Mouse (Mus musculus) embryo, embryonic 10 days (tissue): ENCODE results near the gene Arid1a.
A peak's percentile ranks its signal among the peaks of the same experiment; 100 is the strongest.

ENCODE experiments used
- DNase-seq: peaks from one replicate; pipeline ENCODE4 v3.0.0-alpha.2; 2015; ENCODE audit warnings: low spot score

Arid1a gene

GRCm38 (mm10) chr4:133756514-133757268 lies at the start of gene Arid1a:
Gene Arid1a (minus strand): TSS chr4:133756769.
- peak; percentile 97 for DNase-seq

DNA sequence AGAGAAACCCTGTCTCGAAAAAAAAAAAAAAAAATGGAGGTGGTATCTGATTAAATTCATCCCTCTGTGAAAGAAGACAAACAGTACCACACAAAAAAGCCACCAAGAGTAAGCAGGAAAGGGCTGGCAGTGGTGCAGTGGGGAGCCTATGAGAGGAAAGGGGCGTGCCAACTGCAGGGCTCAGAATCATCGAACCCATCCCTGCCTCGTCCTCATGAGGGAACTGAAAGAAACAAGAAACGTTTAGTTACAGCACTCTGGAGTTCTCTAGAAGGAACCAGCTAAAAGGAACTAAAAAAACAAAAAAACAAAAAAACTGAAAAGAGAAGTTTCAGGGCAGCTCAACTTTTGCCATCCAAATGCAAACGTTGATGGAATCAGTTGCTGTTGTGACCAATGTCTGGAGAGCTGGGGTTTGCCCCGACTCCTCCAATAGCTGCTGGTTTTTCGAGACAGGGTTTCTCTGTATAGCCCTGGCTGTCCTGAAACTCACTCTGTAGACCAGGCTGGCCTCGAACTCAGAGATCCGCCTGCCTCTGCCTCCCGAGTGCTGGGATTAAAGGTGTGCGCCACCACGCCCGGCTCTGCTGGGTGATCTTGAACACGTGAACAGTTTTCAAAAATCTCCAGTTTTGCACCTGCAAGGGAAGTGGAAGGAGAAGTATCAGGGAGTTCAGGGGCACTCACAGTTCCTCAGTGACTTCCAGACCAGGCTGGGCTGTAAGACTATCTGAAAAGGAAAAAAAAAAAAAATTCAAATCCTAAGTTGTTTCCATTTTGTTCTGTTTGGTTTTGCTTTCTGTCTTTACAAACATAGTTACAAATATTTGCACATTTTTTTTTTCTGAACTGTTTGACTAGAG lies 48.1 kb upstream of the Arid1a start:
- no peak for DNase-seq

DNA sequence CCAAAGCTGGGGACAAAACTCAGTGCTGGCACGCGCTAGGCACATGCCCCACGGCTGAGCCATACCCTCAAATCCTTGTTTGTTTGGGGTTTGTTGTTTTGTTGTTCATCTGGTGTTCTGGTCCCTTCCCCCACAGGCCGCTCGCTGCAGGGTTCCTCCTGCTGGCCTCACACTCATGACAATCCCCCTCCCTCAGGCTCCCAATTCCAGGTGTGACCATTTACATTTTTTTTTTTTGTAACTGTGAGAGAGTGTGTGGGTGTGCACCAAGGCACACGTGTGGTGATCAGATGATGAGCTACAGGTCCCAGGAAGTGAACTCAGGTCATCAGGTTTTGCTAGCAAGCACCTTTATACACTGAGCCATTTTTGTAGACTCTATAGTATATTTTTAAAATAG lies 44.0 kb upstream of the Arid1a start:
- no peak for DNase-seq

DNA sequence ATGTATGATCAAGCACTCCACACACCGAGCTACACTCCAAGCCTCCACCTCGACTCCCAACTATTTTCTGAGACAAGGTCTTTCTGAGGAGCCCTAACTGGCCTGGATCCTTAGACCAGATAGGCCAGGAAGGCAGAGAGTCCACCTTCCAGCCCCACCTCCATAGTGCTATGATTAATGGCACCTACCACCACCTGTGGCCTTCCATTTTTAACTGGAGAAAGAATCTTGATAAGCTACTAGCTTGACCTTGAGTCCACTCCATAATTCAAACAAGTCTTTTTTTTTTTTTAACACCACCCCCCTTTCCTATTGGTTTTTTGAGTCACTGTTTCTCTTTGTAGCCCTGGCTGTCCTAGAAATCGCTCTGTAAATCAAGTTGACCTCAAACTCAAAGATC lies 36.7 kb upstream of the Arid1a start:
- DNase-seq: no peak

DNA sequence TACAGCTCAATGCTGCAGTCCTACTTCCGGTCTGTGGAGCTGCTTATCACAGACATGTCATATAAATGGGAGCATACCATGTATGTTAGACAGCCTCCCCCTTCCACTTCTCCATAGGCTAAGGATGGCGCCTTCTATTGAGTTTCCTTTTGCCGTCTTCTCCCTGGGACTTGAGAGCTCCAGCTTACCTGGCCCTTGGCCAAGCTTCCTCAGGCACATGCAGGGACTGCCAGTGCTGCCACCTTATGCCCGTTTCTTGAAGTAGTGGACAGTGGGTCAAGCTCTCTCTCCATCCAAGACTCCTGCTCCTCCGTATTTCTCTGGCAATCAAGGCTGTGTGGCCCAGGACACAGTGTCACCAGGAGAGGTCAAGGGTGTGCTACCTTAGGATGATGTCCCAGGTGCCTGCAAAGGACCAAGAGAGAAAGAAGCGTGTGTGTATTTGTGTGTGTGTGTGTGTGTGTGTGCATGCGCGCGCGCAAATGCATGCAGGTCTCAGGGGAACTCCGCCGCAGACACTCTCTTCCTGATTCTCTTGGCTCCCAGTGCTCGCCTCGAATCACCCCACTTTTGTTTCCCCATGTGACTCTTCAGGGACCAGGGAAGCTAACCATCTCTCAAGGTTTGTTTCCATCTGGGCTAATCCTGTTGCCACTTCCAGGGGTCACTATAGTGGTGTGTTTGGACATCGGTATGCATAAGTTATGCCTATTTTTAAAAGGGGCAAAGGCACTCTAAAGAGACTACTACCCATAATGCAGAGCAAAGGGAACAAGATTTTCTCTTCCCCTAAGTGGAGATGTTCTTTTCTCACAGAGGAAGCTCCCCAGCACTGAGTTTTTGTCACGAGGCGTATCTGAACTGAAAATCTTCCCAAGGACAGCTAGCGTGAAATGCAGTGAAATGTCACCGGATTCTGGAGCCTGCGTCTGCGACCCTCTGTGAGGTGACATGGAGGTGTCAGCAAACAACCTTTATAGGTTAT lies 18.3 kb upstream of the Arid1a start:
- no peak for DNase-seq

GRCm38 (mm10) chr4:133769157-133769556 lies 12.6 kb upstream of the Arid1a start:
- no peak for DNase-seq

DNA sequence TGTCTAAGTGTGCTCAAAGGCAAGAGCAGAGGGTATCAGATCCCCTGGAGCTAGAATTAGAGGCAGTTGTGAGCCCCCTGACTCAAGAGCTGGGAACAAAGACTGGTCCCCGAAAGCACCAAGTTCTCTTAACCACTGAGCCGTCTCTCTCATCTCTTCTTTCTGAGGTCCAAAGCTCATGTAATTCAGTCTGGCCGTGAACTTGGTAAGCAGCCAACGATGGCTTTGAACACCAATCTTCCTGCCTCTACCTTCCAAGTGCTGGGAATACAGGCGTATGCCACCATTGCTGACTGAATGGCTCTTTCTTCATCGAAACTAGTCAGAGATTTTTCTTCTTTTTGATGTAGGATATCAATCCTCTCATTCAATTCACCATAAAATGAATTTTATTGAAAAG lies 6.5 kb upstream of the Arid1a start:
- DNase-seq: no peak

GRCm38 (mm10) chr4:133759659-133760058 lies 3.1 kb upstream of the Arid1a start:
- DNase-seq: no peak

DNA sequence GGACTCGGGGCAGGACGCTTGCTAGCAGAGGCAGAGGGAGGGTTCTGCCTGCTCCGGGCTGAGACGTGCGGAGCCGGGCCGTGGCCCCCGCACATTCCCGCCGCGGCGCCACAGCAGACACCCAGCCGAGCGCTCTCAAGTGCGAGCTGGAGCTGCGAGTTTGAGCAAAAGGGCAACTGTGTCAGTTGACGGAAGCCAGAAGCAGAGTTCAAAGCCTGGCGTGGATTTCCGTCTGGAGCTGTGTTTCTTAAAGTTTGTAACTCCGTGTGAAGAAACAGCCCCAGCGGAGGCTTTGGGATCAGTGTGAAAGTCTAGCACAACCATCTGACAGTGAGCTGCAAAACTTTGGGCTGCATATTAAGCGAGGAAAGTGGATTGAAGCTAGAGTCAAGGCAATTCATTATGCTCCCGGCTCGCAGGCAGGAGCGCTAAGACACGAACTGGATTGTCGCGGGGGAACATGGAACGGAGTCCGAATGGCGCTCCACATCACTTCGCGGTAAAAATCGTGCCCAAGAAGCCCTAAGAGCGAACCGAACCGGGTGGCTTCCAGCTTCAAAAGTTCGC lies 783 bp upstream of the Arid1a start:
- peak; percentile 96 for DNase-seq

GRCm38 (mm10) chr4:133755861-133756371 lies 653 bp downstream of the Arid1a start:
- DNase-seq: peak; percentile 75

DNA sequence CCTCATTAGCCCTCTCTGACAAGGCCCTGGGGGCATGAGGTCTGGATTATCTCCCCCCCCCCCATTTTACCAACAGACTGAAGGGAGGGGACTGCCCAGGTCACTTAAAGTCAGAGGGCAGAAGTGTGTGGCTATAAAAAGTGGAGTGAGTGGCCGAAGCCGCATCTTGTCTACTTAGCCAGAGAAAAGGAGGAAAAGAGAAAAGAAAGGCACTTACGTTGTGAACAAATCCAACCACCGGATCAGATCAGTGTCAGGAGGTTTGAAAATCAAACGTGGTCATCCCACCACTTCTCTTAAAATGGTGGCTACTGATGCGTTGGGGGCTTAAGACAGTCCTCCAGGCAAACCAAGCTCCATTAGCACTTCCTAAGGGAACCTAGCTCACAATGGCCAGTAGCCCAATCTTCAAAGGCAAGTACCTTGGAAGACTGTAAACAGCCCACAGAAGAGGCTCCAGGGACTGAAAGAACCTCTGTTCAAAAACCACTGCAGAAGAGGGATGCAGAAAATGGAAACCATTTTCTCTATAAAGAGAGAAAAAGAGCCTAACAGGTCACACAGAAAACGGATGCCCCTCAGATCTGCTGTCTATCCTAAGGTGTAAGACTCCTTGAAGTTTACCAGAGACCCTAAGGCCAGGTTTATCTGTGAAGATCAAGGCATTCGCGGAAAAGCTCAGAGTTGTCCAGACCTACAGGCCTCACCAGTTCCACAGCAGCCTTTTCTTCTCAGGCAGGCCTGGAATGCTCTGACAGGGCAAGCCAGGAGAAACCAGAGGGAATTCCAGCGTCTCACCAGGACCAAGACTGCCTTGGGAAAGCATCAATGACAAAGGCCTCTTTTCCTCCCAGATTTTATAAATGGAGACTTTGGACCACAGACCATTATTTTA lies 1.5 kb downstream of the Arid1a start:
- DNase-seq: peak; percentile 44

DNA sequence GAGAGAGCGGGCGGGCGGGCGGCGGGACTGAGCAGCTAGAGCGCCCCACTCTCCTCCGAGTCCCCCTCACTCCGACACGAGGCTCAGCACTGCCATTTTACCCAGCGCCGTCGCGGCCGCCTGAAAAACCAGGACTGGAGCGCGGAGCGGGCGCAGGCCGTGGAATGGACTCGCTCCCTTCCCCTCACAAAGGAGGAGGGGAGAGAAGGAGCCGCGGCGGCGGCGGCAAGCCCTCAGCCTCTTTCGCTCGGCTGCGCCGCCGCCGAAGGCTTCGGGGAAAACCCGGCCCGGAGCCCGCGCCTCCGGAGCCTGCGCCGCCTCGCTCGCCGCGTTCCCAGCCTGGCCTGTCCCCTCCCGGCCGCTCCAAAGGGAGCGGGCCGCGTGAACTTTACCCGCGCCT lies 2.3 kb downstream of the Arid1a start:
- DNase-seq: peak; percentile 94

GRCm38 (mm10) chr4:133753375-133754190 lies 3.0 kb downstream of the Arid1a start:
- DNase-seq: peak; percentile 76

DNA sequence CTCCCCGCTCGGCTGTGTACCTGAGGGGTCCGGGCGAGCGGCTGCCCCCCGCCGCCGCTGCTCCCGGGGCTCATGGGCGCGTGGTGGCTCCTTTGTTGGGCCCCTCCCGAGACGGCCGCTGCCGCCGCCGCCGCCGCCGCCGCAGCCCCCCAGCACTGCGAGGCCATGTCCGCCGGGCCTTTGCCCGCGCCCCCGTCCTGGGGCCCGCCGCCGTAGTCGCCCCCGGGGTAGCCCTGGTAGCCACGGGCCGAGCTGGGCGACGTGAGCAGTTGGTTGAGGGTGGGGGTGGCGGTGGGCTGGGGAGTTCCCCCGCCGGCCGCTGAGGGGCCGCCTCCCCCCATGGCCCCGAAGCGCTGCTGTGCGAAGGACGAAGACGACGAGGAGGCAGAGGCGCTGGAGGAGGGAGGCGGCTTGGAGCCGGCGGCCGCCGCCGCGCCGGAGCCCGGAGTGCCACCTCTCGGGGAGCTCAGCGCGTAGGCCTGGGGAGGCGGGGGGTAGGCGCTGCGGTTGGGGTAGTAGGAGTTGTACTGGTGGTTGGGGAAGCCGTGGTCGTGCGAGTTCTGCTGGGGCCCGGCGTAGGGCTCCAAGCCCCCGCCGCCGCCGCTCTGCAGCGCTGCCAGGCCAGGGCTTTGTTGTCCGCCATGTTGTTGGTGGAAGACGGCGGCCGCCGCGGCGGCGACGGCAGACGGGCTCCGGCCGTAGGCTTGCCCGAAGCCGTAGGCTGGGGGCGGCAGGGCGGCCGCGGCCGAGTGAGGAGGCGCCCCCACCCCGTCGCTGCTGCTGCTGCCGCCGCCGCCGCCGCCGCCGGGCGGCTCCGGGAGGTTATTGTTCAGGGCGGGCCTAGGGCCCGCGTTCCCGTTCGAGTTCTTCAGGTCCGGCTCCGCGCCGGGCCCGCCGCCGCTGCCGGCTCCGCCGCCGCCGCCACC lies 3.9 kb downstream of the Arid1a start:
- no peak for DNase-seq

GRCm38 (mm10) chr4:133751521-133752448 lies 4.8 kb downstream of the Arid1a start:
- peak; percentile 74 for DNase-seq

GRCm38 (mm10) chr4:133750184-133750775 lies 6.3 kb downstream of the Arid1a start:
- no peak for DNase-seq

DNA sequence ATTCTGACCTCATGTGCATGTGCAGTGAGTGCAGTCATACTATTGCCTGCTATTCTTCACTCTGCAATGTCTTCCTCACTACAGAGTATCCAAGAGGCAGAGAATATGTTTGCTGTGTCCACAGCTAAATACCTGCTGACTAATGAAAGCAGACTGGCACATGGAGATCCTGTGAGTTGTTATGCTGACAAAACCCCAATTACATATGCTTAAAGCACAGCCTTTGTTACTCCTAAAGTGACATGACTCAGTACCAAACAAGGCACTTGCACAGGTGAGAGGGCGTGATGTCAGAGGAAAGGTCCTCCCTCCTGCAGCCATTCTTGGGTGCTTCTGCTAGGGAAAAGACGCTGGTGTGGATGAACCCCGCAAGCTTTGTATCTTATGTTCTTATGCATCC lies 21.3 kb downstream of the Arid1a start:
- DNase-seq: no peak
